Mouse (Mus musculus): ENCODE measurements around the gene Gm20708. TPM values are rescaled to one million over a fixed set of nuclear protein-coding genes. Genes with fewer than 3 reads are reported as not detected.

Gene Gm20708
- total RNA-seq, 1 experiment from 2014 or later, result 0.93 TPM

DNA sequence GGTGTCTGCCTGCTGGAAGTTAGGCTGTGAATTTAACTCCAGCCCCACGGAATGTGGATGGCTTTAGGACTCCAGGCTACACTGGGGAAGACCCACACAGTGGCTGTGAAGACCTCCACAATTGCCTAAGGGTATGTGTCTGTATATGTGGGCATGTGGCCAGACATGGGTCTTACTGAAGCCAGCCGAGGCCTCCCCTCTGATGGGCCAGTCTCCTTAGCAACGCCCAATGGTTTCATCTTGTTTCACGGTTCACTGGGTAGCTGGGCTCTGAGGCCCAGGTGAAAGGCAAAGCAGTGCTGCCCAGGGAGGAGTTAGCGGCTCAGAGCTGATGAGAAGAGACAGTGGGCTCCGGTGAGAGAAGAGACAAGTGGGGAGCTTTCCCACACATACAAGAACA is 56.5 kb downstream of the Gm20708 start:
- DNase-seq, result no peak

DNA sequence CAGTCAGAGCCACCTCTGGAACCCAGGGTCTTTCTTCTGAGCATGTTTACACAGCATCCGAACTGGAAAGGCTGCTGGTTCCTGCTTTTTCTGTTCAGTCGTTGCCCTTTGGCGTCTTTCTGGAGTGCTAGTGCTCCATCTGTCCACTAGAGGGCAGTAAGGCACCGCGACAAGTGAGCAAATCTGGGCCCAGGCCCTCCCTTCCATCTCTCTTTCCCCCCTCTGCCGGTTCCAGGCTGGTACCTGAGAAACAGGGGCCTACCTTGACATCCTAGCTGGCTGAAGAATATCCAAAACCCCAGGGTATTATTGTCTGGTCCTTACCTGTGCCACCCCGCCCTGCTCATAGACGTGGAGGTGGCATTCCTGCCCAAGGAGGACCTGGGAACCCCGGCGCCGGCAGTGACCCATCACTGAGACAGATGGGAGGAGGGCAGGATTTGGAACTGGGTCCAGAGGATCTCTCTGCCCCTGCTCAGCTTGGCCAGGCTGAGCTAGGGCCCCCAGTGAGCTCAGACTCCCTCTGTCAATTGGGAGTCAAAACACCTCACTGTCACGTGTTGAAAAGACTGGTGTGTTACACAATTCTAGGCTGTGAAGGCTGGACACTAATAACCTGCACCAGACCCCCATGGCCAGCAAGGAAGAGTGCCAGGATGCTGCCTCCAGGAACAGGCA is 61.4 kb downstream of the Gm20708 start:
- peak; percentile 84 for DNase-seq

- no peak for DNase-seq
Measured at GRCm38 (mm10) chr11:117871376-117871775, 61.9 kb downstream of the Gm20708 start.

DNA sequence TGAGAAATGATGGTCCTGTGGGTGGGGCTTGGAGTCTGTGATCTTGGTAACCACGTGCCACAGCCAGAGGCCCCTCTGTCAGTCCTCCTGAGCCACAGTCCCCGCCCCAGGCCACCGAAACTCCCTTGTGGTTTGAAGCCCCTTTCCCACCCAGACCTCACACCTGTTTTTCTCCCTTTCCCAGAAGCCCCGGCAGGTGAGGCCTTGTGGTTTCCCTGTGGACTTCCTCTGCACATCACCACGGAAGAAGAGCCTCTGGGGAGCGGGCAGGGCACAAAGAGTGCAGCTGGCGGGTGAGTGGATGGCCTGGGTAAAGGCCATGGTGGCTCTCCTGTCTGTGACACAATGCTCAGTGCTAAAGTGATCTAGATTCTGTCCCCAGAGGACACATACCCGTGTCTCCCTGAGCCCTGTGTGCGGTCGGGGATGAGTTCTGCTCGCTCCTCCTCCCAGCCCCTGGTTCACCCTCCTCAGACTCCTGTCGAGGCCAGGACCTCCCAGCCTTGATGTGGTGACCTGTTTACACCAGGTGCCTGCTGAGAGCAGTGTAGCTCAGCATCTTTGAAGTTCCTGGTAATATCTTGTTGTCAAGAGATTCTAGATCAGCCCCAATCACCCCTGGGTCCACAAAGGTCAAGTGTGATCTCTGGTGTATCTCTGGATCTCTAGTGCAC is 62.6 kb downstream of the Gm20708 start:
- DNase-seq, result no peak

GRCm38 (mm10) chr11:117872861-117873608 is 63.6 kb downstream of the Gm20708 start, which contains the start of gene Tha1:
Tha1 (minus strand) TSS chr11:117873481.
- peak; percentile 93 for DNase-seq

- DNase-seq, result peak; percentile 53
Measured at GRCm38 (mm10) chr11:117874419-117874818, 65.0 kb downstream of the Gm20708 start.

DNA sequence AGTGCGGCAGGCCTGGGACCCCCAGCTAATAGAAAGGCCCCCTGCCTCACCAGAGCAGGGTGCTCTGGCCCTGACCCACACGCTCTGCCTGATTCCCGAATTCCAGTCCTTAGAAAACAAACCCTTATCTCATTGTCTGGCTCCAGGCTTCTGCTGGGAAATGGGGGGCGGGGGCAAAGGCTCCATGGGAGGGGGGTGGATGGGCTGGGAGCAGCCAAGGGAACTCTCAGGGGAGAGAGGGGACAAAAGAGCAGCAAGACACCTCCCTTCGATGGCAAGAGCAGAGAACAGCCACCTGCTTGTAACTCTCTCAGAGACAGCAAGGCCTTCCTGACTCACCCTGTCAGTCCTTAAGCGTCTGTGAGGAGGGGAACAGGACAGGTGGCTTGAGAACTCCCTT is 66.2 kb downstream of the Gm20708 start:
- no peak for DNase-seq

- peak; percentile 74 for DNase-seq
Measured at GRCm38 (mm10) chr11:117877917-117878745, 68.7 kb downstream of the Gm20708 start.

- DNase-seq, result no peak
Measured at GRCm38 (mm10) chr11:117878892-117879291, 69.4 kb downstream of the Gm20708 start.

- no peak for DNase-seq
Measured at GRCm38 (mm10) chr11:117879676-117880075, 70.2 kb downstream of the Gm20708 start.

GRCm38 (mm10) chr11:117880336-117880976 is 71.0 kb downstream of the Gm20708 start:
- no peak for DNase-seq

DNA sequence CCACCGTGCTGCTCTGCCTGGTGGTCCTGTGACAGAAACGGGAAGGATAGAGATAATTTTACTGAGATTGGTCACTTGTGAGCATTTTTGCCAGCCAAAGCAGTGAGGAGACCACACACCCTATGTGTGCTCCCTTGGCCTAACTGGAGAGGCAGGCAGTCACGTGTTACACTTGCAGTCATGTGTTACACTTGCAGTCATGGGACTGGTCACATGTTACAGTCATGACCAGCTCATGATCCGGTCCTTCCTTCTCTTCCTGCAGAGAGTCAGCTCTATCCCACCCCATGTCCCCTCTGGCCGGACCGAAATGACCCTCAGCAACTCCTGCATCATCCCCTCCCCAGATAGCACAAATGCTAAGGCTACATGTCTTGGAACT is 71.5 kb downstream of the Gm20708 start:
- DNase-seq, result no peak

GRCm38 (mm10) chr11:117881787-117882186 is 72.3 kb downstream of the Gm20708 start:
- peak; percentile 65 for DNase-seq

- DNase-seq, result peak; percentile 56
Measured at GRCm38 (mm10) chr11:117882208-117882607, 72.7 kb downstream of the Gm20708 start.

- no peak for DNase-seq
Measured at GRCm38 (mm10) chr11:117886000-117886399, 76.5 kb downstream of the Gm20708 start.

DNA sequence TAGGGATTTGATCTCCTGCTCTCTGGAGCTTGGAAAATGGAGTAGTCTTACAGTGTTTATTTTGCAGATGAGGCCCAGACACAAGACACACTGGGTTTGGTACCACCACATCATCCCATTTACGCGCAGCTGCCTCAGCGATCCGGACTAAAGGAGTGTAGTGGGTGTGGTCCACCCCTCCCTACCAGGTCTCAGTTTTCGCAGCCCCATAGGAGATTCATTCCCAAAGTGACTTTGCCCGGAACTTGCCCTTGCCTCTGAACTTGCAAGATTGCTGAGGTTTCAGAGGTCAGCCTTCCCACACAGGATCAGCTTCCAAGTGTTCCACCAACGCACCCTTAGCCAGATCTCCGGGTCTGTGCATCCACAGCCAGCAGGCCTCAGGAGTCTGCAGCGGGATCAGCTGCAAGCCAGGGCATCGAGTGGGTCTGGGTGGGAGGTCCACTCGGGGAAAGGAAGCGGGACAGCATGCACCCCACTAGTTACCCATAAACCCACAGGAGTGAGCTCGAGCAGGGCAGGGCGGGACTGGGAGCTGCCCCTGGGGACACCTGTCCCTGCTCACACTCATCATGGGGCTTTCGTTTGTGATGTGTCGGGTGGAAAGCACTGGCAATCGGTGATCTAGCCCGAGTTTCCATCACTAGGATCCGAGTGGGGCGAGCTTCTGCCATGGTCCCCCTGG is 78.8 kb downstream of the Gm20708 start:
- no peak for DNase-seq

DNA sequence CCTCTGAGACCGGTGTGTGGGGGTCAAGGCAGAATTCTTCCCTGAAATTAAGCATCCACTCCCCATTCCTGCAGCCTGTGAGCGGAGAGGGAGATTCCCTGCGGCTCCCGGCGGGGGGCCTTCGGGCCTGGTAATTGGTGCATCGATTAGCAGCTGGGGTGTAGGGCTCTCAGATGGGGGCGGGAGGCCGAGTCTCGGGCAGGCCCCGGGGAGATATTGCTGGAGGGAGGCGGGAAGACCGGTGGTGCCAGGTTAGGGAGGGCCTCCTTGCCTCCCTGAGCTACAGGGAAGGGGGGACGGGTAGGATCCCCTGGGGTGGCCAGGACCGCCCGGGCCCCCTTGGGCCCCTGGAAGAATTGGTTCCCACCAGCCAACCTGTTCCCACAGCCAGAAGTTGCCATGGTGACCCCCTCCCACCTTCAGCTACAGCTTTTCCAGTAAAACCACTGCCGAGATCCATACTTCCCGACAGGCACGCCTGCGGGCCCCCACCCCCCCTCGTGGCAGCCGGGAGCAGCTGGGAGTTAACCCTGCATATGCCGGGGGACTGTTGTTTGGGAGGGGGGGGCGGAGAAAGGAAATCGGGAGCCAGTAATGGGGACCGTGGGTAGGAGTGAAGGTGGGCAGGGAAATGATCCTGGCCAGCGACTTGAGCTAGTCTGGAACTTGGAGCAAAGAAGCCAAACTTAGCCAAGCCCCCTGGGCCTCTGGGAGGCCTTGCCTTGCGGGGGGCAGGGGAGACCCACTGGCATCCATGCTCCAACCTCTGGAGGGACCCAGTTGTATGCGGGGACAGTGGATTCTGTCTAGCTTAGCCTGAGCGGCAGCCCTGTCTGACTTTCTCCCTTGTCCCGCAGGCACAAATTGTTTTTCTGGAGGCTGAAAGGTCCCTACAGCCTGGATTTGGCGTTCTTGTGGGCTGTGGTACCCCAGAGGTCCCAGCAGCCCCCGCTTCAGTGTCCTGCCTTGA is 79.7 kb downstream of the Gm20708 start:
- DNase-seq, result no peak

All from adrenal gland, postnatal 14 days (tissue).